Mouse (Mus musculus): ENCODE data around the gene Gm47289.

Gm47289 gene

DNA sequence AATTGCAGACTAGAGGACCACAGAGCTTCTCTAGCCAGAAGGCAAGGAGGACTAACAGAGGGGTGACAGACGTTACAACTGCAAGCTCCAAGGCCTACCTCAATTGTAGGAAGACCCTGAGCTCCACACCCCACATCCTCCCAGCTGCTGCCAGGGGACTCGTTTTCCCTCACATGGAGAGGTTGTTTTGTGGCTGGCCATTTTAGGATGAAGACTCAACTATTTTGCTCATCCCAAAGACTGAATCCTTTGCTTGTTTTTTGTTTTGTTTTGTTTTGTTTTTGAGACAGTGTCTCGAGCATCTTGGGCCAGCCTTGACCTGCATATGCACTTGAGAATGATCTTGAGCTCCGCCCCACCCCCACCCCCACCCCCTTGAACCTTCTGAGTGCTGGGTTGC lies at the start of gene Gm47289:
Gene Gm47289 (plus strand): TSS at position 301 of the 400 bp plus-strand sequence.
- DNase-seq (ENCODE audit: low spot score in 2 of 2), result no peak

DNA sequence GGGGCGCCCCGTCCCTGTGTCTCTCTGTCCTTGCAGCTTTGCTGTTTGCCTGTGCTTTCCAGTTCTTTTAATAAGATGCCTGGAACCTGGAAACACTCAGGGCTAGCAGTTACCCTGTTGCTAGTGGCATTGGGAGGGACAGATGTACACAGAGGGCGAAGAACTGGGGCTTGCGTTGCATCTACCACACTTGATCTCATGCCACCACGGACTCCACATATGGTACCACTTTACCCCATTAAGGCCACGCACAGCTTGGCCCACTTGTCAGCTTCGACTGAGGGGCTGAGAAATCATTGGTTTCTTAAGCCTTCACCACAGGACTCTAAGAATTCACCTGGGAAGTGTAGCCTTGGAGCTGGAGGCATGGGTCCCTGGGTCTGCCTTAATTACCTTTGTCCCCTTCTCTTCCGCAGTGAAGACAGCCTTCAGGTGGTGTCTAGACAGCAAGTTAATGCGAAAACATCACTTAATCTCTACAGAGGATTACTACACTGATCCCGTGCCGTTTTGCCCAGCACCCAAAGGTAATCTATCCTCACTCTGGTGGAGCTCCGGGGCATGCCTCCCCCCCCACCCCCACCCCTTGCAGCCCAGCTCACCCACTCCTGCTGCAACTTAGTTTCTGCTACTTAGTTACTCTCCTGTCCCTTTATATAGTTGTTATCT lies 49.1 kb upstream of the Gm47289 start:
- no peak for DNase-seq (ENCODE audit: low spot score in 2 of 2)

DNA sequence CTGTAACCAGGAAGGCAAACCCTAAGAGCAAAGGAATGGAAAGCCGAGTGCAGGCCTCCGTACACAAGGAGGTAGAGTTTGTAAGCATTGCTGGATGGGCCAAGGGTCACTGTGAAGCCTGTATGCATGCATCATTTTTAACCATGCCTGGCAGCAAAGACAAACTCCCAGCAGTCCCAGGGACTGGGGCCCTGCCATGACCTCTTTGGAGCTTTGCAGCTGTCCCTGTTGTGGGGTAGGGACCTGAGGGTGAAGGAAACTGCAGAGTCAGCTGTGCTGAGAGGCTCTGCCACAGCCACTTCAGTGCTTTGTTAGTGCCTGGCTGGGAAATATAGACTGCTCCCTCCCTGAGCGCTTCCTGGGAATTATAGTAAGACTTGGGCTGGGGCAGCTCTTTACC lies 48.3 kb upstream of the Gm47289 start:
- no peak for DNase-seq (ENCODE audit: low spot score in 2 of 2)

DNA sequence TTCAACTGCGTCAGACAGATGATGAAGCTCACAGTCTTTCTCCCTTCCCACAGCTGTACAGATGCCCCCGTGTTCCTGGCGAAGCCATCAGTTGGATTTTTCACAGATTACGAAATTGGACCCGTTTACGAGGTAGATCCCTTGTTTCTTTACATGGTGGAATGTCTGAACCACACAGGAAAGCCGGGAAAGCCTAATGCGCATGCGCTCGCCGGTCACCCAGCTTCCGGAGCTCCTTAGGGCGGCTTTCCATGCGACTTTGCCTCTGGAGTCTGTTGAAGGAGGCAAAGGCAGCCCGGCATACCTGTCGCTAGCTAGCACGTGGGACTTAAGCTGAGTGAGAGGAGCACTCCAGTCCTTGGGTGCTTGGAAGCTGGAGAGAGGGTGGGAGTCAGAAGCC lies 44.0 kb upstream of the Gm47289 start:
- DNase-seq (ENCODE audit: low spot score in 2 of 2), result no peak

DNA sequence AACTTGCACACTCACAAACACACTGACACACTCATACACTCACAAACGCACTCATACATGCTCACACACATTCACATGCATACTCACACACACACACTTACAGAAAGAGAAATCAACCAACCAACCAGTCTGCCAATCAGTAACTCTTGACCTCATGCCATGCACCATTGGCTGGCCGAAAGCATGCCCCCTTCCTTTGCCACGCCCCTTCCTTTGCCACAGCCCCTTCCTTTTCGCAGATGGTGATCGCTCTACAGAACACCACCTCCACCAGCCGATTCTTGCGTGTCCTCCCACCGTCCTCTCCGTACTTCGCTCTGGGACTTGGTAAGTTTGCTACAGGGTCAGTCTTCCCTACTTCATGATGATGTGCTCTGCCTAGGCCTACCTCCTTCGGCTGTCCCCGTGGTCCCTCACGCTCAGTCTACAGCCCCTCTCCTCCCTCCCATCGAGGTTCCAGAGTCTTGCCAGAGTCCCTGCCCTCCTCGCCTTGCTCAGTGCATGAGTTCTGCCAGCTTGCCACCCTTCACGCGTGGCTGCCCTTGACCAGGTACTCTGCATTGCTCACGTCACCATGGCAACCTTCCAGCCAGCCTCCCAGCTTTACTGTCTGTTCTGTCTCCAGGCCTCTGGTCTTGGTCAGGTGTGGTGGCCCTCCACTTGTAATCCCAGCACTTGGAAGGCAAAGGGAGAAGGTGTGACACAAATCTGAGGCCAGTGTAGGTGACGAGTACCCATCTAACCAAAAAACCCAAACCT lies 39.4 kb upstream of the Gm47289 start:
- no peak for DNase-seq (ENCODE audit: low spot score in 2 of 2)

DNA sequence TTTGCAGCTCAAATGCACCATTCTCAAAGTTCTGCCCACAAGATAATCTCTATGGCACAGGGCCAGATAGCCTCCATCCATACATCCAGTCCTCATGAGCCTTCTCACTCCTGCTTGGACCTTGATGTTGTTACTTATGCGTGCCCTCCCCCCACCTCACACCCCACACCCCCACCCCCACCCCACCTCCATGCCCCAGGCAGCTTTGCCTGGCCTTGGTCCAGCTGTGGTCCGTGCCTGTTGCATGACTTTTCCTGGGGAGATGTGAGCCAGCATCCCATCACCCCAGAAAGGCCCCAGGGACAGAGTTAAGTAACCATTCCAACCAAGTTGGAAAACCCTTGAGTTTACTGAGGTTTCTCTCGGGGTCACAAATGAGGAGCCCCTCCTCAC lies 38.8 kb upstream of the Gm47289 start:
- DNase-seq (ENCODE audit: low spot score in 2 of 2), result no peak

DNA sequence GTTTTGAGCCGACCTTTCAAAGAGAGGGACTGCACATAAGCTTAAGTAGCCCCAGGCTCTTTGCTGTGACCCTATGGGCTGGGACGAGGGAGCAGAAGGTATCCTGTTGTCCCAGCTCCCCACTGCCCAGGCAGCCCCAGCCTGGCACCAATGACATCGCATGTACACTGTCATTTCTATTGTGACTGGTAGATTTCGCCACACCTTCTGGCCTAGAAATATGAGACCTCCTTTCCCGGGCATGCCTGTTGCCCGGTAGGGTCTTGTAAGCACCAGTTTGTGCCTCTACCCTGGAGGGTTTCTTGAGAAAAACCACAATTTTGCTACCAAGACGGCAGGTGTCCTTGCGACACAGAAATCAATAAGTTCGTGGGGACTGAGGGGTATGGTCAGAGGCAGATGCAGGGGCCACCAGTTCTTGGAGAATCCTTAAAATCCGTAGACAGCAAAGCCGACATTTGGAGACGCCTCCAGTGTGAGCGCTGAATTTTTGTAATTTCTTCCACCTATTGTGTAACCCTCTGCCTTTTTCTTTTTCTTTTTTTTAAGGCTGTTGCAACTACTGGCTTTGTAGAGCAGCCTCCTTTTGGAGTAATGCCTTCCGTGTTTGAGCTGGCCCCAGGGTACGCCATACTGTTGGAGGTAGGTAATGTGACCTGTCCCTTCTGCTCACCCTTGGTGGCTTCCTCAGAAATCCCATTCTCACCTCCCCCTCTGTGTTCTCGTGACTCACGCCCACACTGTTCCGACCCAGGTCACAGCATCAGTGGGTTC lies 36.2 kb upstream of the Gm47289 start:
- DNase-seq (ENCODE audit: low spot score in 2 of 2), result no peak

DNA sequence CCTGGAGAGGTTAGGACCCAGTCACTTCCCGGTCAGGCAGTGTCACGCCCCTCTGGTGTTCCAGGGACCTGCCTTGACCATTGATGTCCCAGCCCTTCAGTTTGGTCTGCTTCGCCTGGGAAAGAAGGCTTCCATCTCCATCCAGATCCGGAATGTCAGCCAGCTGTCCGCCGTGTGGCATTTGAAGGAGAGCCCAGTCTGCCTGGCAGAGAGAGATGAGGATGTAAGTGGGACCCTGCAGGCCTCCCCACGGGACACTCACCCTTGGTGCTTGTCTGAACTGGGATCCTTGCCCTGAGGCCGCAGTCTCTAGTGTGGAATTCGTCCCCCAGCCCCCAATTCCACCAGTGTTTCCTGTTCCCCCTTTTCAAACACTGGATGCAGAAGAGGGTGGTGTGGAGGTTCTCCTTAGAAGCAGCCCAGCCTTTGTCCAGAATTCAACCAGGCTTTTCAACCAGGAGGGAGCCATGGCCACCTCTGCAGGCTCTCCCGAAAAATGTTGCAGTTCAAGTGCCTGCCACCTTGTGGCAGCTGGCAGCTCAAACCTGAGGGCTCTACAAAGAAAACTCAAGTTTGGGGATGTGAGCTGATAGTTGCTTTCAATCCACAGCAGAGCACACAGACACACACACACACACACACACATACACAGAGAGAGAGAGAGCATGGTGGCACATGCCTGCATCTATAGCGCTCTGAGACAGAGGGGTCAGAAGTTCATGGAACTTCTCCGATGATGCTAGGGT lies 30.4 kb upstream of the Gm47289 start:
- DNase-seq (ENCODE audit: low spot score in 2 of 2), result no peak

DNA sequence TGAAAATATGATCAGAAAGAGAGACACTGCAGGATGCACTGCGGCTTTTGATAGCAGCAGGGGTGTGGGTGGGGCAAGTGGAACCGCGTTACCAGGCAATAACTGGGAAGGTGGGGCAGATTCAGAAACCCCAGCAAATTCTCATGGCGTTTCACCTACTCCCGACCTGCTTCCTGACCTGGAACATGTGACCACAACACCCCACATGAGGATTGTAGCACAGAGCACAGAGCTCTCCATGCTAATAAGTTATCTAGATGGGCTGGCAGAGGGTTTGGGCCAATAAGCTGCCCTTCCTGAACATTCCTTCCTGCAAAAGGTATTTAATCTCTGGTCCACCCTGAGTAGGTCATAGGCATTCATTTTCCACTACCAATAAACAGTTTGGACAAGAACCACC lies 28.3 kb upstream of the Gm47289 start:
- no peak for DNase-seq (ENCODE audit: low spot score in 2 of 2)

DNA sequence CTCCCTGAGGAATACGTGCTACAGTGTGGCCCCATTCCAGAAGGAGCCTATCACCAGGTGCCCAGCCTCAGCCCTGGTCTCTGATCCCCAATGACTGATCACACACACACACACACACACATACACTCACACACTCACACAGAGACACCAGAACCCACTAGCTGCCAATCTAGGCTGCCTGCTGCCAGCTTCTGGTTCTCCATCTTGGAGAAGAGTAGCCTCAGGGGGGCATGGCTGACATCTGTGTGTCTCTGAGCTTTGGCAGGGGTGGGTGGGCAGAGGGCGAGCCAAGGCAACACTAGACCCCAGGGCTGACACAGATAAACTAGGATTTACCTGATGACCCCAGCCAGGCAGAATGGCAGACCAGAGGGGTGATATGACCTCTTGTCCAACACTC lies 20.1 kb upstream of the Gm47289 start:
- DNase-seq (ENCODE audit: low spot score in 2 of 2), result no peak

DNA sequence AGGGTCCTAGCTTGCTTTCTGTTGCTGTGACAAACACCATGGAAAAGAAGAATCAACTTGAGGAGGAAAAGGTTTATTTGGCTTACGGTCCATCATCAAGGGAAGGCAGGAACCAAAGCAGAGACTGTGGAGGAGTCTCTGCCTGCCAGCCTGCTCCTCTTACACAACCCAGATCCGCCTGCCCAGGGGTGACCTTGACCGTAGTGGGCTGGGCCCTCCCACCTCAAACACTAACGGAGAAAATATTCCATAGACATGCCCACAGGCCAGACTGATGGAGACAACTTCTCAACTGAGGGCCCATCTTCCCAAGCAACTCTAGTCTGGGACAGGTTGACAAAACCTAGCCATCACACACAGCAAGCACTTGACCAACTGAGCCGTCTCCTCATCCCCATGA lies 16.9 kb upstream of the Gm47289 start:
- DNase-seq (ENCODE audit: low spot score in 2 of 2), result no peak

DNA sequence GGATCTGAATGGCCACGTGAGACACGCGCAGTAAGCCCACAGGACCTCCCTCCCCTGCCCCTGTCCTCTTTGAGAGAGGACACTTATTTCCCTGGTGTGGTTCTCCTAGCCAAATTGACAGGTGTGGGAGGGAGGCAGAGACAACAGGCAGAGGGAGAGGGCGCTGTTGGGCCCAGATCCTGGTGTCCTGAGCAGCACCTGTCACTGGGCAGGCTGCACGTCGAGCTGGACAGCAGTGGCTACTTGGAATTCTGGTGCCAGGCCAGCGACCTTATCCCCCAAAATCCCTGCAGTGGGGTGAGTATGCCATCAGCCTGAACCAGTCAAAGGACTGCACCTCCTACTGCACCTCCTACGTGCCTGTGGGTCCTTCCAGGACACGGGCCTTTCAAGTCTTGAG lies 15.6 kb upstream of the Gm47289 start:
- no peak for DNase-seq (ENCODE audit: low spot score in 2 of 2)

DNA sequence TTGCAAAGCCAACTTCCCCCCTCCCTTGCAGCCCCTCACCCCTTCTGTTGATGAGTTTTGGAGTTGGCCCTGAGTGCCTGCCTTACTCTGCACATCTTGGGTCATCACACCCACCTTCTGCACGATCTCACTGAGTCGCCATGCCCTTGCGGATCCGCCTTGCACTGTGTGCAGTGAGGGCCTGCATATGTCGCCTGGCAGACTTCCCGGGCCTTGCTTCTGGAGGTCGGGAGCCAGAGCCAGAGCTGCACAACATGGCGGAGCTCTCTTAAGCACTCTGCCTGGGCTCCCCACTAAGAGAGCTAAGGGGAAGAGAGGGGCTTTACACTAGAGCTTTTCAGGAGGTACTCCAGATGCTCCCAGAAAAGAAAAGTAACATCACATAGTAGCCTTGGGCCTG lies 14.3 kb upstream of the Gm47289 start:
- no peak for DNase-seq (ENCODE audit: low spot score in 2 of 2)

DNA sequence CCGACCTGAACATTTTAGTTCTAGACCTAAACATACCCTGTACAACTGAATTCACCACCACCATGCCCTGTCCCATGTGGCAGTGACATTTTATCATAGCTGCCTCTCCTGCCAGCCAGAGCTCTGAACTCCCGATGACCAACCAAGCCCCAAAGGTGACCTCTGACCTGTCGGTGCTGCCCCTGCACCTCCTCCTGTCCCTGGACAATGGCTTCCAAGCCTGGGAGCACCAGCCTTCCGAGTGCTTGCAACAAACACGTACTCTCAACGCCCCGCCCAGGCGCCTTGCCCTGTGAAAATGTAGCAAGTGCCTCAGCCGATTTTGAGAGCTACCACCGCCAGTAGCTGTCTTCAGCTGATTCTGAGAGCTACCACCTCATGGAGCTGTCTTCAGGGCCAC lies 13.8 kb upstream of the Gm47289 start:
- DNase-seq (ENCODE audit: low spot score in 2 of 2), result no peak

DNA sequence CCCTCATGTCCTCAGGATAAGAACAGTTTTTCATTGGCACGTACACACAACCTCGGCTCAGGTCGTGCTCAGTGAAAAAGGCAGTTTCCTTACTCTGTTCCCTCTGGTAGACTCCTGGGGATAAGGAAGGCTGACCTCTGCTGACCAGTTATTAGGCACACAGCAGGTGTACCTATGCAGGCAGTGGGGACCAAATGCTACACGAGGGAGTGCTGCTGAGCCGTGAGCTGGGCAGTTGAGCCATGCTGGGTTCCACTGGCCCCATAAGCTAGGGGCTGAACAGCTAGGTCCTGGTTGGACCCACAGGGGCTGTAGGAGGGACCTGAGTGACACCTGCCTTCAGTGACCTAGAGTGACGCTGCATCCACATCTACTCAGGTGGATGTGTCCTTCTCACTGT lies 13.3 kb upstream of the Gm47289 start:
- DNase-seq (ENCODE audit: low spot score in 2 of 2), result no peak

DNA sequence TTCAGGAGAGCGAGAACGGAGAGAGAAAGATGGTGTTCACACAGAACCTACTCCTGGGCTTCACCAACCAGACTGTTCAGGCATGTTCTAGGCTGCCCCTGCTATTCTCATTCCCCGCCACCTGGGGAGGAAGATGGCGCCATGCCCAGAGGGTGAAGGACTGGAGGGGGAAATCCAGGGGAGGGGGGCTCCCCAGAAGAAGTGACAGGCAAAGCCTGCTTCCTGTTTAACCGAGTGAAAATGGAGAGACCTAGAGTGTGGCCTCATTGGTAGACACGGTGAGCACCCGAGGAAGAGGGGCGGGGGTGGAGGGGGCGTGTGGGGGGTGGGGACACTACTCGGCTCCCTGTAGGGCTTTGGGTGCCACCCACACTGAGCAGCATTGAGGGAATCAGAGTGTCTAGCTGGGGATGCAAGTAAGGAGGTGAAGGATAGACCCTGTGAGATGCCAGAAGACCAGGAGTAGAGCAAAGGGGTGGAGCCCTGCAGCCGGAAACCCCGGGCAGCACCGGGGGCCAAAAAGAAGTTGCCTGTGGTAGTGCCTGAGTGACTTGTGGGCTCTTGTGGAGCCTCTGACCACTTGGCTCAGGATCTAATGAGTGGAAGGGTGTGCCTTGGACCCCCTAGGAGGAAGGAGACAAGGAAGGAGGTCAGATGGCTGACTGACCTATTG lies 12.7 kb upstream of the Gm47289 start:
- DNase-seq (ENCODE audit: low spot score in 2 of 2), result no peak

DNA sequence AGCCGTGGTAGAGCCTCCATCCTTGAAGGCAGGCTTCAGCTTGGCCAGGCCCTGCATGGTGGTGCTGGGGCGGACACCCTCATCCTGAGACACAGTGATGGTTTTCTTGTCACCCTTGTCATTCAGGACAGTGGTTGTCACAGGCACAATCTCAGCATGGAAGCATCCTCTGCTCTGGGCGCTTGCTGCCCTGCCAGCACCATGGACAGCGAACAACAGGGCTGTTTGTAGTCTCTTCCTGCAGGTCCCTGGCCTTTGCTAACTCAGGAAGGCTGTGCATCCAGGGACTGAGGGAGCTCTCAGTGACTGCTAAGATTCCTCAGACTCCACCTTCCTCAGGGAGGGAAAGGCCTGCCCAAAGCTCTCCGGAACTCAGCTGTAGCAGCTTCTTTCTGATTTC lies 9.4 kb upstream of the Gm47289 start:
- no peak for DNase-seq (ENCODE audit: low spot score in 2 of 2)

DNA sequence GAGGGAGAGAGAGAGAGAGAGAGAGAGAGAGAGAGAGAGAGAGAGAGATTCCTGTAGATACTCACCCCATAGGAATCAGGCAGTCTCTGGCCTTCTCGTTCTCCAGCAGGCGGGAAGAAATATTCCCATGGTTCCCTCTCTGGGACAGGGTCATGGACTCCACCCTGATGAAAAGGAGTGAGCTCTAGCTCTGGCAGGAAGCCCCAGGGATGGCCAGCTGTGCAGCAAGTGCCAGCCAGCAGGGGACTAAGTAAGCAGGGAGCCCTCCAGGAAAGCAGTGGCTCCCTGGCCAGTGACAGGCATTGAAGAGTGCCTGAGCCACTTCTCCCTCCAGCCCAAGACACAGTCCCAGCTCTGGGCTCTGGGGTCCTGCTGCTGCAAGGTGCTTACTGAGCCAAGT lies 7.2 kb upstream of the Gm47289 start:
- no peak for DNase-seq (ENCODE audit: low spot score in 2 of 2)

DNA sequence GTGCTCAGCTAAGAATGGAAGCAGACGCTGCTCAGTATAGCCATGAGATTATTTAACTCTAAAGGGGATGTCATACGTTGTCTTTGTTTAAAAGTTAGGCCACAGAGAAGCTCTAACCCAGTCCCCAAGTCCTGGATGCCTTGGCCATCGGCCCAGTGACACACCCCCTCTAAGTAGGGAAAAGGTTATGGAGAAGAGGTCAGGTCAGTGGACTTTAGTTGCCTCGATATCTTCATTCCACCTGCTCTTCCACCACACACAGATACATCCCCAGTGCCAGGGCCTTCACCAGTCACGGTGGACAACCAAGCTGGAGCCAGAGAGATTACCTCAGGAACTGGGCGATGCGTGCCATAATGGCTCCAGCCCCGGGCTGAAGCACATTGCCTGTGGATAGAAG lies 3.5 kb upstream of the Gm47289 start:
- DNase-seq (ENCODE audit: low spot score in 2 of 2), result no peak

DNA sequence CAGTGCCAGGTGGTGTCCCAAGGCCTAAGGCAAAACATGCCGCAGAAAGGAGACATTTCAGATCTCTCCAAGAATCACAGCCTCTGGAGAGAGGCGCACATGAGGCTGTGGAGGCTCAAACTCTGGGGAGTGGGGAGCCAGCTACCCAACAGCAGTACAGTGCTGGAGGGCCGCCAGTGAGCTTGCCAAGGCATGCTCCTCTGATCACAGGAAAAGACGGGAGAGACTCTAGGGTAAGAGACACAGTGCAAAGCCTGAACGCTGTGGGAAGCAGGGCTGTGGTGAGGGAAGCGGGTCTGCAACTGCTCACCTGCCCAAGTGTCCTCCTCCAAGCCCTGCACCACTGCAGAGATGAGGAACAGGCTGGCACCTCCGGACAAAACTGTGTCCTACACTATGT lies 3.1 kb upstream of the Gm47289 start:
- DNase-seq (ENCODE audit: low spot score in 2 of 2), result no peak
